Mouse (Mus musculus): ENCODE data around the gene Pax1.

Pax1 gene

DNA sequence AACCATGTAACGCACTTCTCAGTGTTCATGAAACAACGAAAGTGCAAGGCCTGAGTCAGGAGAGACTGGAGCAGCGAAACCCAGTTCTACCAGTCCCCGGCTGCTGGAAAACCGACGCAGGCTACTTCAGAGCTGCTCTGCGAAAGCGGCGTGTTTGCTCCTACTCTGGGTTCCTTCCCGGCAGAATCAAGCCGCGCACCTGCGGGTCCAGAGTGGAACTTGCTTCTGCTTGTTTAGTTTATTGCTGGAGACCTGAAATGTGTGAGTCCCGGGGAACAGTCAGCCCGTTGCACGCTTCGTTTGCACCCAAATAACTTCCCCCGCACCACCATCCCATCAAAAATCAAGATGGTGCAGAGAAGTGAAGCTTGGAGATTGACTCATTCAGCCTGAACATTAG, at the start of gene Pax1:
Pax1 (plus strand) TSS at position 345 of the 400 bp plus-strand sequence.
- DNase-seq (ENCODE audit: low spot score in 2 of 2) = no peak

DNA sequence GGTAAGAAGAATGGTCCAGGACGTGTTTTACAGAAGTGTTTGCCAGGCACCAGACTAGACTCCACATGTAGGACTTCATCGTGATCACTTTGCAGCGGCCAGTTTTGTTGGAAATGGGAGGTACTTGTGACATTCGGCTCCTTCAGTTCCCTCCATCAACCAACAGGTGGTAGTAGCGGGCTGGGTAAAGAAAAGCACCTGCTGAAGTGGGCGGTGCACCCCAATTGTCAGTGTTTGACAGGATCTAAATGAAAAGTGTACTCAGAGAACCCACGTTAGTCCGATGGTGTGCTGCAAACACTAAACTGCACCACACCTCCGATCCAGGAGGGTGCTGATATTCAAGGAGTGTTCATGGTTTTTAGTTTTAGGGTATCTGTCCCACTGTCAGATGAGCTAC, 40.7 kb upstream of the Pax1 start:
- DNase-seq (ENCODE audit: low spot score in 2 of 2) = no peak

DNA sequence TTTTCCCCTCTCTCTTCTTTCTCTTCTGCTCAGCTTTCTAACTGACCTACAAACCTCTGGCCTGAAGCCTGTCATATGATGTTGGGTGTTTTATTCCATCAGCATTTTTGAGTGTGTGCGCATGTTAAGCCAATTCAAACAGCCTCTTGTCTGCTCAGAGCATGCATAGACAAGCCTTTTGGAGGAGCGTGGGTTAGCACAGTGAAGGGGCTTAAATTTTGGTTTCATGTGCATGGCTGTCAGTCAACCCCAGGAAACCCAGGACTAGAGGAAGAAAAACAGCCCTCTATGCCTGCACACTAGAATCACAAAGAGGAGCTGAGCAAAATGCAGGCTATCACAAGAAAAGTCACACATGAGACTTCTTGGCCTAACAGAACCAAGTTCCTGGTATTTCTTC, 36.5 kb upstream of the Pax1 start:
- no peak for DNase-seq (ENCODE audit: low spot score in 2 of 2)

DNA sequence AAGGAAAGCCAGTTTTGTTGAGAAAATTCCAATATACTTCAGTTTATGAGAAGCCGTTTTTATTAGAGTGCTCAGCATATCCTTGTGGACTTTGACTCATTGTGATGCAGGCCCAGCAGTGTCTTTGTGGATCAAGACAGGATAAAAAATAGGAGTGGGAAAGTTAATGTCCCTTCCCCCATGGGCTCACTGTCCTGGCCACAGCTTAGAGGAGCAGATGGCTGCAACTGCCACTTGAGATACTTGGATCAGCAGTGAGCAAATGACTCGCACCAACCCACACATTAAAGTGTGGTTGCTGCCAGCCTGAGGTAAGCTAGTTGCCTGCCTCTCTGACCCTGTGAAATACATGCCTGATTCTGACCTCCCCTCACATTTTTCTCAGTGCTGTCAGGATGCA, 29.0 kb upstream of the Pax1 start:
- DNase-seq (ENCODE audit: low spot score in 2 of 2) = no peak

DNA sequence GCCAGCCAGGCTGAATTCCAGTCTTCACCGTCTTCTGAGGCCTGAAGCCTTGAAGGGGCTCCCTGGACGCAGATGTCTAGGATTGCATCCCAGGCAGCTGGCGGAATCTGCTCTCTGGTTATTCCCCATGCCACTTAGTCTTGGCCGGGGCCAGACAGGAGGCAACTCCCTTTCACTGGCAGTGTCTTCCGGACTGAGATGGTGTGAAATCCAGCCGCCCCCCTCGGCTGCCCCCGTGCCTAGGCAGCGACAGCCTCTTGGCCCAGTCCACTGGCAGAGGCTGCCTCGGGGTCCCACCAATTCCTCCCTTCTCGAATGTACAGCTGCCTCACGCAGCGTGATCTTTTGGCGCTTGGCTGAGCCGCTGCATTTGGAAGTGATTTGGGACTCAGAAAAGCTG, 23.0 kb upstream of the Pax1 start:
- DNase-seq (ENCODE audit: low spot score in 2 of 2) = no peak

DNA sequence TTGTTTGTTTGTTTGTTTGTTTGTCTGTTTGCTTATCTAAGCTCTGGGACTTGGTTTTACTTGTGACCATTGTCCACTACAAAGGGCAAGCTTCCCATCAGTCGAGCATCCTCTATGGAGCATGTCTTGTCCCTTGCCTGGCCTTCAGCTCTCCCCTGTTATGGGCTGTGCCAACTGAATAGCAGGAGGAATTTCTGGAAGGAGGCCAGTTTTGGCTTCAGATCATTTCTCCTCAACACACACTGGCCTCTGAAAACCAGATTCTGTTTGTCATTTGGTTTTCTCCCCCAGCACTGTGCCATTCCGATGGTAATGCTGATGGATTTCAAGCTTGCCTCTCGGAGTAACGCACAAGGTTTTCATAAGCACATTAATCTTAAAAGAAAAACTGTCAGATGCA, 21.9 kb upstream of the Pax1 start:
- DNase-seq (ENCODE audit: low spot score in 2 of 2) = no peak

DNA sequence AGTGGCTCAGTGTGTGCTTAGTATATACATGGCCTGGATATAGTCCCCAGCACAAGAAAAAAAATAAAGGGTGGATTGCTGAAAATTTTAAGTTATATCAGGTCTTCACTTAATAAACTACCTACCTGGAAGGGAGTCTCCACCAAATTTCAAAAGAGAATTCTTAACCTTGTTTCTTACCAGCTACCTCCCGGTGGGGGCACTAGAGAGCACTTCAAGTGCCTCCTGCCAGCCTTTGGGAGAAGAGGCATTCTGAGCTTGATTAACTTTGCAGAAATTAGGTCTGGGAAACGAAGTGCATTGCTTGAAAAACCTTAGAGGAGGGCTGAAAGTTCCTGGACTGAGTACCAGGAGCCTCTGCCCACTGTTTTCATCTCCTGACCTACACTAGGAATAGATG, 19.5 kb upstream of the Pax1 start:
- DNase-seq (ENCODE audit: low spot score in 2 of 2) = no peak

DNA sequence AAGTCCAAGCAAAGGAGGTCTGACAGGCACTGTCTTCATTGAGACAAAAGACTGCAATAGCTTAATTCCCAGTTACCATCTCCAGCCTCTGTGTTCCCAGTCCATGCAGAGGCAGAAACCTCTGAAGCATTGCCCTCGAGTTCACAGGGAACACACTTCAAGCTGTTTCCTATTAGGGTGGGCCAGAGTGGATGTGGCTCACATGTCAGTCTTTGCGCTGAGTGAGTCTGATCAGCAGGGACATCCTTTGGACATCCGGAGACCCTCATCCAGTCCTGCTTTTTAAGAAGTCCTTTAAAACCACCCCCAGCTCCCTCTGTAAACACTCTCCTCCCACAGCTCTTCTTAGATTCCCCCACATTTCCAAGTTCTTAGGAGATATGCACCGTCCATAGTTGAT, 2.0 kb upstream of the Pax1 start:
- no peak for DNase-seq (ENCODE audit: low spot score in 2 of 2)

DNA sequence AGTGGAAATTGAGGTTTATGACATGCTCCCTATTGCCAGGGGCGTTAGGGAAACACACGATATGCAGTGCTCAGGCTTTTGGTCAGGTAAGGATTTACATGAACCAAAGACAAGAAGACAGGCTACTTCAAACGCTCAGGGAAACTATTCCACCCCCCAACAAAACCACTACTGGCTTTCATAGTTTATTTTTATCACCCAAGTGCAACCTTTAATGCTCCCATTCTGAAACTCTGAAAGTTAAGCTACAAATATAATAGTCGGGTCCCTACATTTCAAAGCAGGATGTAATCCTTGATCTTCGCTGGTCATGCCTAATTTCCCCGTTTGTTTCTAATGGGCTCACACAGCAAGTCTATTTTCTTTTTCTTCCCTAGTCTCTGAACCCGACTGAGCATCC, 1.3 kb upstream of the Pax1 start:
- no peak for DNase-seq (ENCODE audit: low spot score in 2 of 2)

DNA sequence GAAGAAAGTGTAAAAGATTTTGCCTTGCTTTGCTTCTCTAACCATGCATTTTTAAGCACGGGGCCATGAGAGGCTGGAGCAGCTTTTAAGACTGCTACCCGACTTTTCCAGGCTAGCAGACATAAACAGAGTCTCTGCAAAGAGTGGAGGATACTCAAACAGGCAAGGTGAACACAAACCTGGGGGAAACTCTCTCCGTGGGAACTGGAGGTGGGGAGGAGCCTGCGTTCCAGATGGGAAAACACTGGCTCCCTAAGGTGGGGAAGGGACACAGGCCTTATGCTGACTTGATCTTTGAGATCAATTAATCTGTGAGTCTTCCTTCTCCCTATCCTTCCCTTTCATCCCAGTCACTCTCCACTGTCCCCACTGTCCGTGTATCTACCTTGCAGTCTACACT, 869 bp upstream of the Pax1 start:
- no peak for DNase-seq (ENCODE audit: low spot score in 2 of 2)

DNA sequence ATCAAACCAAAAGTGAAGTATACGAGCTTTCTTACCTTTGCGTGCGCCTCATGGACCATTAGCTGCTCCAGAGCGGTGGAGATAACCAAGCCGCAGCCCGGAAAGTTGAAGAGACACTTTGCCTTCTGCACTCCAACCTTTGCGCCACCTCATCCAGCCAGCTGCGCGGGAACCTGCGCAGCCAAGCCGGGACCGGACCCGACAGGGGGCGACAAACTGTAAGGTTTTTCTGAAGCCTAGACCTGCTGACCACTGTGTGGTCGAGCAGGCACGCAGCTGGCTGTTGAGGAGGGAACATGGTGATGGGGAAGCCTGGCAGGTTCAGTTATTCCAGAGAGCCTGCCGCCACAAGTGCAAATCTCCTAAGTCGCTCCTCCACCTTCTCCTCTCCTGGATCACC, 591 bp downstream of the Pax1 start:
- no peak for DNase-seq (ENCODE audit: low spot score in 2 of 2)

DNA sequence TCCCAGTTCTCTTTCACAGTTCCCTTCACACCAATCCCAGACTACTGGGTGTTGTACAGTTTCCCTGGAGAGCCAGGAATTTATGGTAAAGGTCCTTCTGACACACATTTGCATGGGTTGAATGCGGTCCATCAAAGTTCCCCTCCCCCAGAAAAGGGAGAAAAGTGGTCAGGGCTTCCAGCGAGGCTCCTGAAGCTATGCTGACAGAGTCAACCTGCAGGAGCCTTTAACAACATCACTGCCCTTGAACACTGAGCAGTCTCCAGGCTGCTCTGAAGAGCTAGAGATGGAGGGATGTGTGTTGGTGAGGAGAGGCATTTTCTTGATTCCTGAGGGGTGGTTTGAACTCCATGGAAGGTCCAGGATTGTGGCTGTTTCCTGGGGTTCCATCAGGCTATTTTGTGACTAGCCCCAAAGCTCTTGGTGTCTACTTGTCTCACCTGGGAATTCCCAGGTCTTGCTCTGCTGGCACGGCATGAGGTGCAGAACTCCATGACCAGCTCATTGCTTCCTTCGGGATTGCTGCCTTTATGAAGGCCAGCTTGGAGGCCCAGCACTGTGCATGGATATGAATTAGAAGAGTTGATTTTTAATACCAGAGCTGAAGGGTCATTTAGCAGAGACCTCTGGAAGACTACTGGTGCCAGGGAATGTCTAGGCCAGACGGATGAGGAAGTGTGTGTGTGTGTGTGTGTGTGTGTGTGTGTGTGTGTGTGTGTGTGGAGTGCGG, 1.8 kb downstream of the Pax1 start:
- no peak for DNase-seq (ENCODE audit: low spot score in 2 of 2)

DNA sequence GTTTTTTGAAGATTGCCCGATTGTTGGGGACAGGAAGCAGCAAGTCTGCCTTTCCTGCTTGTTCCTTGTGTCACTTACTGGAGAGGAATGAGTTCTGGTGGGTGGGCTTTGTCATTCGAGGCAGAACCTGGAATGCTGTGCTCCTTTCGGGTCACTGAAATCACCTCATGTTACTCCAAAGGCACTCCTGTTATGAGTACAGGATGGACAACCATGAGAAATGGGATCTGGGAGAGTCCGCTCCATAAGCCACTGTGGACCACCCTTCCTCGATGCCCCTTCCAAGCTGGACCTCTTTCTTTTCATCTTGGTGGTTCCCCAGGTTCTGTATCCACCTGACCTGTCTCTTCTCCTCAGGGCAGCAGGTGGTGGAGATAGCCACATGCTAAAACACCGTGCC, 2.5 kb downstream of the Pax1 start:
- DNase-seq (ENCODE audit: low spot score in 2 of 2) = no peak

DNA sequence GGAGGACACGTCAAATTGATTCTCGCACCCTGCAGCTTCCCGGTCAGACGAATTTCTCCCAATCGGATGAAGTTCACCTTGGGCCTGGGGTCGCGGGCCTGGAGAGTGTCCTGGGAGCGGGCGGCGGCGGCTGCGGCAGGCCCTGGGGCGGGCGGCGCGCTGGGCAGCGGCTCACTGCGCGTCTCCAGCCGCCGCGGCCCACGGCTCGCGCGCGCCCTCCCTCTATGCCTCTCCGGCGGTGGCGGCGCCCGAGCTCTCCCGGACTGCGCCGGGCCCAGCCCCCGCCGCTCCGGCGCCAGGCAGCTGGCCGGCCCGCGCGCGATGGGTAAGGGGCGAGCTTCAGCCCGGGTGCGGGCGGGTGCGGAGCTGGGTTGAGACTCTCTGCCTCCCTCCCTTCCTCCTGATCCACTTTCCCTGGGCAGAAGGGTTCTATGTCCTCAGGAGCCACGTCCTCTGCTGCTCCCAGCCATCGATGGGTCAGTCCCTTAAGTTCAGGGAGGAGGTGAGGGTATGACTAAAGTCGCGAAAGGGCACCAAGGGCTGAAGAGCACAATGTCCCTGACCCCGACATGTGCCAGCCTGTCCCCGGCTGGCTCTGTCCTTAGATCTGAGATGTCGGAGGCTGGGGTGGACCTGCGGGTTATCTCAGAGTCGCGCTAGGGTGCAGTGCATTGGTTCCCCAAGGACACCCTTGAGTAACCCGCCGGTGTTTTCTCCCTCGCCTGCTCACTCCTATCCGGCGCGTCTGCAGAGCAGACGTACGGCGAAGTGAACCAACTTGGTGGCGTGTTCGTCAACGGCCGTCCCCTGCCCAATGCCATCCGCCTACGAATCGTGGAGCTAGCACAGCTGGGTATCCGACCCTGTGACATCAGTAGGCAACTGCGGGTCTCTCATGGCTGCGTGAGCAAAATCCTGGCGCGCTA, 3.5 kb downstream of the Pax1 start:
- DNase-seq (ENCODE audit: low spot score in 2 of 2) = no peak

DNA sequence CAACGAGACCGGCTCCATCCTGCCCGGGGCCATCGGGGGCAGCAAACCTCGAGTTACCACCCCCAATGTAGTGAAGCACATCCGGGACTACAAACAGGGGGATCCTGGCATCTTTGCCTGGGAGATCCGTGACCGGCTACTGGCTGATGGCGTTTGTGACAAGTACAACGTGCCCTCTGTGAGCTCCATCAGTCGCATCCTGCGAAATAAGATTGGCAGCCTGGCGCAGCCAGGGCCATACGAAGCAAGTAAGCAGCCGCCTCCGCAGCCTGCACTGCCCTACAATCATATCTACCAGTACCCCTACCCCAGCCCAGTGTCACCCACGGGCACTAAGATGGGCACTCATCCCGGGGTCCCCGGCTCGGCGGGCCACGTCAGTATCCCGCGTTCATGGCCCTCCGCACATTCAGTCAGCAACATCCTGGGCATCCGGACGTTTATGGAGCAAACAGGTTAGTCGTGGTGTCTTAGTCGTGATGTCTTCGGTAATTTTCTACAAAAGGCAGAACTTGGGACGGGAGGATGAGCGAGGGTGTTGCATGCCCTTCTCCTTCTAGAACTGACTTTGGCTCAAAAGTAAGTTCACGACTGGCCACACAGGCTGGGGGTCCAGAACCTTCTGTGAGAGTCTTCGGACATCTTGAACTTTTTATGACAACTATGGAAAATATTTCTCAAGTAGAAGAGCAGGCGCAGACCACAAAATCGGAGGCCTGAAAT, 4.3 kb downstream of the Pax1 start:
- no peak for DNase-seq (ENCODE audit: low spot score in 2 of 2)

DNA sequence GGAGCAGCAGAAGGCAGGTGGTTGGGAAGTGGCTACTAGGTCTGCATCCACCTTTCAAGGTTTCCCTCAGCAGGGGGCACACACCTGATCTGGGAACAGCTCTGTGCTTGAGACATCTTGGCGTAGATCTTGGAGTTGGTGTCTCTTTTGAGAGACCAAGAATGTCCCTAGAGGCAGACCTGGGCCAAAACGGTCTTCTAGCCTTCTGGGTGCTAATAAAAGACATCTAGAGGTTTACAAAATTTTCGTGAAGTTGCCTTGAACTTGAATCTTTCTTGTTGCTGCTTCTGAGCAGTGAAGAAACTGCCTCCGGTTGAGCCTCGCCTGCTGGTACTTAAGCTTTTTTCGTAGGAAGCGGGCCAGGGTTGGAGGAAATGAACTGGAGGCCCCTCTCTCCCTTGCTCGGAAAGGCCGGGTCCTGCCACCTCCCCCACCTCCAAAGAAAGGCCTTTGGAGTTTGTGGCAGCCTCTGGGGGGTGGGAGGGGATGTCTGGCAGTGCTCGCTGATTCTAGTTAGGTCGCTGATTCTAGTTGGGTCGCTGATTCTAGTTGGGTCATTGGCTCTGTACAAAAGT, 5.6 kb downstream of the Pax1 start:
- DNase-seq (ENCODE audit: low spot score in 2 of 2) = no peak

DNA sequence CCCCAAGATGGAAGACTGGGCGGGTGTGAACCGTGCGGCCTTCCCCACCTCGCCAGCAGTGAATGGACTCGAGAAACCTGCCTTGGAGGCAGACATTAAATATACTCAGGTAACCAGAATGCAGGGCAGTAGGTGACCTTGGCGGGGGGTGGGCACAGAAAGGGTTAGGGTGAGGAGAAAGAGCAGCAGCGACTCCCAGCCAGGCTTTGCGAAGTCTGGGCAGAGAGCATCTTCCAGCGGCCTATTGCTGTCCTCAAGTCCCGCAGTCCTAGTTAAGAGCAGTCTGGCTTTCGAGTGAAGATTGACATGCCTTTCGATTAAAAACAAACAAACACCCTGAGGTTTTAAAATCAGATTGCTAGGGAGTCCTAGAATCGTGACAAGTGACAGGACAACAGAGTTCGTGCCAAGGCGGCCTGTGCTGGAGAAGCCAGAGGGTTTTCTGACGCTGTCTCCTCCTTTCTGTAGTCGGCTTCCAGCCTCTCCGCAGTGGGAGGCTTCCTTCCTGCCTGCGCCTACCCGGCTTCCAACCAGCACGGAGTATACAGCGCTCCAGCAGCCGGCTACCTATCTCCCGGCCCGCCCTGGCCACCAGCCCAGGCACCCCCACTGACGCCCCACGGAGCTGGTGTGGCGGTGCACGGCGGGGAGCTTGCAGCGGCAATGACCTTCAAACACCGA, 6.3 kb downstream of the Pax1 start:
- no peak for DNase-seq (ENCODE audit: low spot score in 2 of 2)

DNA sequence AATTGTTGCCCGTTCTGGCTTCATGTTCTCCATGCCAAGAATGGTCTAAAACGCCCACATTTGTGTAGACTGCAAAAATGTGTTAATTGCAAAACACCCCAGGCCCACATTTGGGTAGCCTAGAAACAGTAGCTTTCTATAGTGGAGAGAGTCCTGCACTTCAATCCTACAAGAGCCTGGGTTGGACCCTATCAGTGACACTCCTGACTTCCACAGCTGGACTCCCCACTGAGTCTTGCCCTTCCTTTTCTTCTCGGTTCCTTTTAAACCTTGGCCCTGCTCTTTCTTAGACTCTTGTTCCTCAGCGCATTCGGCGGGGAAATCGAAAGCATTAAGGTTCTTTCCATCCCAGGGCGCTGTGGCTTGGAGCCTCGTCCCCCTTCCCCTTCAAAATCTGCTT, 7.8 kb downstream of the Pax1 start:
- DNase-seq (ENCODE audit: low spot score in 2 of 2) = no peak

DNA sequence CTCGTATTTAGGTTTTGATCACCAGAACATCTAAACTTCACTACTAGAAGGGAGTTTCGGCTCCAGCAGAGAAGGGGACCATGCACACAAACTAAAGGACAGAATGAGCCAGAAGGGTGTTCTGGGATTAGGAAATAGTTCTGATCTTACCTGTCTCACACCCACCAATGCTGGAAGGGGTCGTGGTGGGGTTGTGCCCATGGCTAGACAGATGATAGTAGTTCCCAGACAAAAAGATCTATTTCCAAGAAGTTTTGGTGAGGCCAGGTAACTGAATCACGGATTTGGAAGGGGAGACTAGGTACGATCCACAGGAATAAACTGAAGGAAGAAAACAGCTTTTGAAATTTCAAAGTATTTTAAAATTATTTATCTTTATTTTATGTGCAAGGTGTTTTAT, 8.4 kb downstream of the Pax1 start:
- DNase-seq (ENCODE audit: low spot score in 2 of 2) = no peak

DNA sequence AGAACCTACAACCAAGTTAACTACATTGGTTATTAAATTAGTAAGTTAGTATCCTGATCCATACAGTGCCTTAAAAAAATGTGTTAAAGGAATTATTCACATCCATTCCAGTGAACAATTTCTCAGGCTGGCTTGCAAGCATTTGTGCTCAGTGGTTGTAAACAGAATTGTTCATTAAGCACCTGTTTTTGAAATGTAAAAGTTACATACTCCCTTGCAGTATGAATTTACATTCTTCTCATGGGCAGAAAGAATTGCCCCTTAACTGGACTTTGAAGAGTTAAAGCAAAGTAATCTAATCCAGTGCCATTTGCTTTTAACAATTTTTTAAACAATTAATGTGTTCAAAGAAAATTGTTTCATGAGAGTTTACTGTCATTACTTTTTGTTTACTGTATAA, 9.6 kb downstream of the Pax1 start:
- no peak for DNase-seq (ENCODE audit: low spot score in 2 of 2)

DNA sequence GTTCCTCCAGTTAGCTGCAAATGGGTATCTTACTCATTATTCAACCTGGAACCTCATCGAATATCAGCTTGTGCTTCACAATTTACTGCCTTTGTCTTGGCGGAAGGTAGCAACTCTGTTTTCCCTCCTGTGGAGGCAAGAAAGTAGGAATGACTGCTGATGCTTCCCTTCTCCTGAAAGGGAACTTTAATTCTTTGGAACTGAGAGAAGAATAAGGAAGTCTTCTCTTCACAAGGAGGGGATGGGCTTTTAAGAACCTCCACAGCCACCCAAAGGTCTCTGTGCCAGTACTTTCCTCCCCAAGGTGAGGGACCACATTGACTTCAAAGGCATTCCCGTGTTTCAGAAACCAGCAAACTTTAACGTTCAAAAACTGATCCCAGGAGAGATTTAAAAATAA, 10.1 kb downstream of the Pax1 start:
- DNase-seq (ENCODE audit: low spot score in 2 of 2) = no peak
